Mouse (Mus musculus) liver, embryonic 14.5 days (tissue): Measurements from ENCODE around the gene Pan2. TPM values are rescaled to one million over a fixed set of nuclear protein-coding genes. Genes with fewer than 3 reads are reported as not detected.
A peak's percentile ranks its signal among the peaks of the same experiment; 100 is the strongest.
"Not testable (repeated sequence)": the region's sequence is repeated elsewhere in the genome, so short reads cannot be mapped to it uniquely, and the experiment has no call there.

Source experiments
- ATAC-seq: fragments of 200-750 bp; cut with Nextera tagmentation; 2 replicates; pipeline ENCODE4 v1.8.0; 2017; ENCODE audit warnings: moderate number of reproducible peaks, mild to moderate bottlenecking, moderate library complexity; ENCODE audit not compliant: insufficient read depth
- DNase-seq, 3 experiments: peaks; one replicate each; pipeline ENCODE4 v3.0.0-alpha.2; 2012 to 2013; ENCODE audit warnings: low read depth in 3 of 3, low spot score in 3 of 3
- H3K27ac ChIP-seq: fragments of 300-500 bp; sonication (generic); 2 replicates; pipeline ENCODE4 v1.5.1; 2014; ENCODE audit warnings: moderate library complexity, mild to moderate bottlenecking, control low read depth, inconsistent platforms
- H3K27me3 ChIP-seq: fragments of 300-500 bp; sonication (generic); 2 replicates; pipeline ENCODE4 v1.6.1; 2014; ENCODE audit warnings: mild to moderate bottlenecking, low read length, moderate library complexity; ENCODE audit not compliant: control insufficient read depth, insufficient read depth
- H3K36me3 ChIP-seq: fragments of 300-500 bp; sonication (generic); replicated peaks from 2 replicates; pipeline ENCODE4 v1.6.1; 2014; ENCODE audit warnings: low read depth; ENCODE audit not compliant: control insufficient read depth, insufficient read depth
- H3K4me1 ChIP-seq, 2 experiments: fragments of 200-500 bp in 1 of 2; fragments of 300-500 bp in 1 of 2; sonication (generic) in 1 of 2; replicated peaks; 2 replicates each; pipeline ENCODE4 v1.6.1; 2012 to 2014; ENCODE audit warnings: antibody characterized with exemption in 1 of 2, inconsistent platforms in 1 of 2, low read length in 1 of 2; ENCODE audit not compliant: control insufficient read depth in 2 of 2, insufficient read depth in 2 of 2
- H3K4me2 ChIP-seq: fragments of 300-500 bp; sonication (generic); 2 replicates; pipeline ENCODE4 v1.6.1; 2014; ENCODE audit warnings: low read depth, mild to moderate bottlenecking, control low read depth, moderate library complexity
- H3K4me3 ChIP-seq, 2 experiments: fragments of 200-500 bp in 1 of 2; fragments of 300-500 bp in 1 of 2; sonication (generic) in 1 of 2; 2 replicates each; pipeline ENCODE4 v1.5.1; 2012 to 2014; ENCODE audit warnings: low read depth in 2 of 2, low read length in 2 of 2, mild to moderate bottlenecking in 2 of 2, control low read depth in 1 of 2, inconsistent platforms in 1 of 2, moderate library complexity in 1 of 2; ENCODE audit not compliant: insufficient read depth in 1 of 2
- H3K9ac ChIP-seq: fragments of 300-500 bp; sonication (generic); replicated peaks from 2 replicates; pipeline ENCODE4 v1.6.1; 2014; ENCODE audit warnings: mild to moderate bottlenecking, control low read depth, moderate library complexity
- H3K9me3 ChIP-seq: fragments of 300-500 bp; sonication (generic); 2 replicates; pipeline ENCODE4 v1.6.1; 2016; ENCODE audit warnings: low read length, mixed read lengths; ENCODE audit not compliant: control insufficient read depth
- CTCF ChIP-seq: IDR thresholded peaks from 2 replicates; pipeline ENCODE4 v1.5.1; 2016; ENCODE audit warnings: antibody characterized with exemption, low read depth, control low read depth
- EP300 ChIP-seq: IDR thresholded peaks from 2 replicates; pipeline ENCODE4 v1.6.1; 2016; ENCODE audit warnings: antibody characterized with exemption, low read depth
- WGBS: fragments of 180-500 bp; shearing (Covaris S2); extraction: QIAGEN DNeasy Blood & Tissue Kit; methylation state at CpG from one replicate; pipeline ENCODE4 v1.1.7; 2014; ENCODE audit not compliant: insufficient replicate concordance; 5-methylcytosine and 5-hydroxymethylcytosine counted together
- polyA plus RNA-seq, 2 experiments: library from polyadenylated mRNA; depleted of rRNA in 1 of 2; stranded (reverse) in 1 of 2; unstranded in 1 of 2; fragments of >200 nt; fragmentation: Nextera tagmentation in 1 of 2; extraction: Ambion mirVana in 1 of 2; gene quantifications; 2 replicates each; pipeline versions ENCODE4 v1.2.1 to v1.2.3; 2012 to 2014

Gene Pan2
- polyA plus RNA-seq, 2 experiments, result 10.1 to 13.3 TPM

DNA sequence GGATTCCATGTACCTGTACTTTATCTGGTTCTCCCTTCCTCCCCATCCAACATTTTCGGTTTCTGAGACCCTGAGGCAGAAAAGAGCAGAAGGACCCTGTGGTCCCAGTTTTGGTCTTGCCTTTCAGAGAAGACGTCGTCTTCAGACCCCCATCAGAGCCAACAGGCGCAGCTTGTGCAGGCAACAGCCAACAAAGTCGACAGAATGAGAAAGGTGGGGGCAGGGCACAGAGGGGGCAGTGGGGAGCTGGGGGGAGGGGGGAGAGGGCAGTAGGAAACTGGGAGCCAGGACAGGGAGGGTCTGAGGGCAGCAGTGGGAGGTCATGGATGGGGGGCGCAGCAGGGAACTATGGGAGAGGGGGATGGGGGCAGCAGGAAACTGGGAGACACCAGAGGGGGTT is 25.0 kb upstream of the Pan2 start:
- no peak for DNase-seq
- Histone ChIP-seq H3K9me3 (no peaks in the 10 kb centered on the region), H3K27me3 (no peaks in the 10 kb centered on the region), H3K4me3 (no peak overlapping the region), H3K4me1 (no peaks in the 10 kb centered on the region), H3K9ac (no peak overlapping the region), H3K4me2 (no peak overlapping the region), H3K36me3 (peaks cover 4% of the 10 kb centered on the region), H3K27ac (no peak overlapping the region)
- 67% methylated on average over 6 of the region's 6 CpGs for WGBS
- no peak for ATAC-seq
- no peak for TF ChIP-seq CTCF
- TF ChIP-seq EP300, result no peak

DNA sequence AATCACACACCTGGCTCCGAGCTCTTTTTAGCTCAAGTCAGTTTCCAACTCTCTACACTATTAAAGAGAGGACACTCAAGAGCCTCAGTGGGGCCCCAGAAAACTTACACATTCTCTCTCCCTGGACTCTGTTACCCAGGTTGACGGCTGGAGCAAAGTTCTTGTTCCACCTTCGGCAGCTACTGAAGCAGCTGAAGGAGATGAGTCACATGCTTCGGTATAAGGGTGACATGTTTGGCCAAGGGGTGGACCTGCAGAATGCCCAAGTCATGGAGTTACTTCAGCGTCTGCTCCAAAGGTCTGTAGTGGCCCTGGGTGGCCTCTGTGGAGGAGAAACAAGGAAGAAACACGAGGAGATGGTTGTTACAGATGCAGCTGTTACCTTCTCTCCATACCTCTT is 22.2 kb upstream of the Pan2 start:
- Histone ChIP-seq H3K9ac (no peak overlapping the region), H3K9me3 (no peaks in the 10 kb centered on the region), H3K4me2 (no peak overlapping the region), H3K4me1 (no peaks in the 10 kb centered on the region), H3K4me3 (no peak overlapping the region), H3K27me3 (no peaks in the 10 kb centered on the region), H3K36me3 (peaks cover 10% of the 10 kb centered on the region), H3K27ac (no peak overlapping the region)
- ATAC-seq, result no peak
- no peak for DNase-seq
- TF ChIP-seq CTCF (no peak), EP300 (no peak)
- 75% methylated on average over 6 of the region's 6 CpGs for WGBS

DNA sequence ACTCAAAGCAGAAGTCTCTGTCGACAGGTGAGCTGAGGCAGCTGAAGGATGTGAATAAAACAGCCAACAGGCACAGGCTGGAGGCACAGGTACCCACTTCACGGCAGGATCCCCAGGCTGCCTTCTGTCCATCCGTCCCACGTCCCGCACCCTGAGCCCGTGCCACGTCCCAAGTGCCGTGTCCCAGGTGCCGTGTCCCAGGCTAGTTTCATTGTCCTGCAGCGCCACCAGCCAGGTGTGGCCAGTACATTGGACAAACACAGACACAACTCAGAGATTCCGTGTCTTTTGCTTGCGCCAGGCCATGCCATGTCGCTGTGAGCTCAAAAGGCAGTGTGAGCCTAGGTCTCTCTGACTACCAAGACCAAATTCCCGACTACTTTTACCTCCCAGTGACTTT is 21.5 kb upstream of the Pan2 start:
- peaks cover 10% of the 10 kb centered on the region for H3K36me3 ChIP-seq
- H3K27me3 ChIP-seq, result no peaks in the 10 kb centered on the region
- TF ChIP-seq EP300, result no peak
- peak; percentile 9; the same call in 1 of the 2 replicates for TF ChIP-seq CTCF
- no peak for DNase-seq
- no peaks in the 10 kb centered on the region for H3K4me1 ChIP-seq
- H3K9me3 ChIP-seq, result no peaks in the 10 kb centered on the region
- ATAC-seq, result no peak
- H3K4me2 ChIP-seq, result no peak overlapping the region
- H3K27ac ChIP-seq, result no peak overlapping the region
- no peak overlapping the region for H3K9ac ChIP-seq
- 85% methylated on average over 14 of the region's 14 CpGs for WGBS
- no peak overlapping the region for H3K4me3 ChIP-seq

DNA sequence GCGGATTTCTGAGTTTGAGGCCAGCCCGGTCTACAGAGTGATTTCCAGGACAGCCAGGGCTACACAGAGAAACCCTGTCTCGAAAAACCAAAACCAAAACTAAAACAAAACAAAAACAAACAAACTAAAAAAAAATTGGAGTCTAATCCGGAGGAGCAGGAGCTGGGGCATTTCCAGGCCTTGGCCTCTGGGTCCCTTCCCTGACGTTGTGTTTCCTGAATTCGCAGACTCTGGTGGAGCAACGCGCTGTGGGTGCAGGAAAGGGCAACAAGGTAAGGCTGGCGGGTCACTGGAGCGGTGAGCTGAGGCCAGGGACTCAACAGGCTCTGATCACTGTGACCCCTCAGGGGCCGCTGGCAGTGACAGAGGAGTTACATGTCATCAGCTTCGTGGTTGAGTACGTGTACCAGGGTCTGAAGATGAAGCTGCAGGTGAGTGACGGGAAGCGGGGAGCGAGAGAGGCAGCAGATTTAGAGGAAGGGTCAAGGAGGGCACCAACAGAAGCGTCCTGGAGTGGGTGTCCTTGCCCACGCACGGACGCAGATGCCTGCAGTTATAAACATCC is 20.2 kb upstream of the Pan2 start:
- TF ChIP-seq EP300 (no peak), CTCF (no peak)
- no peak for DNase-seq
- WGBS, result 81% methylated on average over 20 of the region's 20 CpGs

DNA sequence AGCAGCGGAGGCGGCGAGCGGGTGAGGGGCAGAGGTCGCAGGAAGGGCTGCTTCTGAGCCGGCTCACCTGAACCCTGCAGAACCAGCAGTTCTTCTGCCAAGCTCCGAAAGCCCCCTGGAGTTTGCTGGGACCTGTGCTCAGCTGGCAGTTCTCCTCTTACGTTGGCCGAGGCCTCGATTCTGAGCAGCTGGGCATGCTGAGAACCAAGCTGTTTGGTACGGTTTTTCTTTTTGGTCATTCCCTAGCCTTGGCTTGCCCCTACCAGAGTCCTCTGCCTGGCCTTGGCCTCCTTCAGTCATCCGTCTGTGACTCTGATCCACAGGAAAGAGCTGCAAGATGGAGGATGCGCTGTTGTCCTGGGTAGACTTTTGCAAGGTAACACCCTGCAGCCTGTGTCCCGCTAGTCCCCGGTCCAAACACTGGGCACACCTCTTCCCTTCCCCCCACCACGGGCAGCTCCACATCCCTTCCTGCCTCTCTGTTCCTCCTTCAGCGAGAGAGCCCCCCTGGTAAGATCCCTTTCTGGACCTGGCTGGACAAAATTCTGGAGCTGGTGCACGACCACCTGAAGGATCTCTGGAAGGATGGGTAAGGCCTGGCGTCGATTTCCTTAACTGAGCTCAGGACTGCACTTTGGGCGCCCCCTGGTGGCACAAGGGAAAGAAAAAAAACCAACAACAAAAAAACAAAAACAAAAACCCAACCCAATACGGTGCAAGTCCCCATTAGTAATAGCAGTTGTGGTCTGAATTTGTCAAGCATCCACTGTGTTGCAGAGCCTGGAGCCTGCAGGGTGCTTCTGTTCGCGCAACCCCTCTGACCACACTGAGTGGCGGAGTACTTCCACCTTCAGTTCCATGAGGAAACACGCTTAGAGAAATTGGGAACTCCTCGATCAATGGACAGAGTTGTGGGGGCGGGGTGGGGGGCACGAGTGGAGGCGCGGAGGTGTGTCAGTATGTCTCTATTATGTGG is 19.2 kb upstream of the Pan2 start:
- DNase-seq, result peak in 2 of 3 experiments; percentile 53 to 58
- H3K9ac ChIP-seq, result no peak overlapping the region
- no peaks in the 10 kb centered on the region for H3K4me1 ChIP-seq
- TF ChIP-seq CTCF, result peak; percentile 86
- TF ChIP-seq EP300, result no peak
- peaks cover 10% of the 10 kb centered on the region for H3K36me3 ChIP-seq
- no peaks in the 10 kb centered on the region for H3K9me3 ChIP-seq
- WGBS, result 62% methylated on average over 31 of the region's 31 CpGs
- no peak overlapping the region for H3K4me3 ChIP-seq
- no peak overlapping the region for H3K4me2 ChIP-seq
- H3K27ac ChIP-seq, result no peak overlapping the region
- no peaks in the 10 kb centered on the region for H3K27me3 ChIP-seq
- peak; percentile 28; the same call in 1 of the 2 replicates for ATAC-seq

More for the DNA sequence above, 20.2 kb upstream of the Pan2 start:
- Histone ChIP-seq H3K9ac (no peak overlapping the region), H3K9me3 (no peaks in the 10 kb centered on the region), H3K4me2 (no peak overlapping the region), H3K4me3 (no peak overlapping the region), H3K27ac (no peak overlapping the region), H3K36me3 (peaks cover 10% of the 10 kb centered on the region), H3K27me3 (no peaks in the 10 kb centered on the region), H3K4me1 (no peaks in the 10 kb centered on the region)
- ATAC-seq, result no peak

DNA sequence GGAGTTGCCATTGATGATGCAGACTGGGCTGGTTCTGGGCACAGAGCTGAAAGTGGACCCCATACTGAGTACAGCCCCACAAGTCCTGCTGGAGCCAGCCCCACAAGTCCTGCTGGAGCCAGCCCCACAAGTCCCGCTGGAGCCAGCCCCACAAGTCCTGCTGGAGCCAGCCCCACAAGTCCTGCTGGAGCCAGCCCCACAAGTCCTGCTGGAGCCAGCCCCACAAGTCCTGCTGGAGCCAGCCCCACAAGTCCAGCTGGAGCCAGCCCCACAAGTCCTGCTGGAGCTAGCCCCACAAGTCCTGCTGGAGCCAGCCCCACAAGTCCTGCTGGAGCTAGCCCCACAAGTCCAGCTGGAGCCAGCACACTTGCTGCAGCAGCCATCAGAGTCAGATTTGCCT is 12.5 kb upstream of the Pan2 start:
- not testable (repeated sequence) for H3K4me1 ChIP-seq, H3K9me3 ChIP-seq, H3K27me3 ChIP-seq, H3K27ac ChIP-seq, H3K4me3 ChIP-seq, ATAC-seq, H3K9ac ChIP-seq, H3K4me2 ChIP-seq, DNase-seq, H3K36me3 ChIP-seq
- WGBS, result 93% methylated on average over 1 of the region's 1 CpGs
